Mouse (Mus musculus) right cerebral cortex, adult 2 months (tissue): ENCODE measurements around the gene Vmn1r37.
"Not testable (repeated sequence)": the region's sequence is repeated elsewhere in the genome, so short reads cannot be mapped to it uniquely, and the experiment has no call there.

ENCODE experiments used
- DNase-seq, 2 experiments: peaks; one replicate each; pipeline ENCODE4 v3.0.0; 2021 to 2022; ENCODE audit warnings: low spot score in 2 of 2

The Vmn1r37 gene

GRCm38 (mm10) chr6:66729082-66729481 is at the start of gene Vmn1r37:
Gene Vmn1r37 (plus strand): TSS chr6:66729382.
- not testable (repeated sequence) for DNase-seq

DNA sequence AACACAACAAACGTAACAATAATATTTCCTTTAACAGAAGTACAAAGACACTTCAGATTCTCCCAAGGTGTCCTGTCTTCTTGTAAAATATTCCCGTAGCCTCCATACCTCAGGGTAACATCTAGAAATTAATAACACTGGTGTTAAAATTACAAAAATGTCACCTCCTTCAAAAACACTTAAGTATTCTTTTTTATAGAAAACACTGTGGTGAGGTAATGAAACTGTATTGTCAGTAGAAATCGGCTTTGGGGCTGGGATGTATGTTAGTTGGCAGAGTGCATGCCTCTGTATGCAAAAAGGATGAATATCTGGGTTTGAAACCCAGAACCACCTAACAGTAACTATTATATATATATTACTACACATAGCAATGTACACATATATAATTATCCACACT is 43.4 kb upstream of the Vmn1r37 start, which contains the start of gene Vmn1r35:
Gene Vmn1r35 (minus strand): TSS at position 101 of the 400 bp plus-strand sequence.
- no peak for DNase-seq

DNA sequence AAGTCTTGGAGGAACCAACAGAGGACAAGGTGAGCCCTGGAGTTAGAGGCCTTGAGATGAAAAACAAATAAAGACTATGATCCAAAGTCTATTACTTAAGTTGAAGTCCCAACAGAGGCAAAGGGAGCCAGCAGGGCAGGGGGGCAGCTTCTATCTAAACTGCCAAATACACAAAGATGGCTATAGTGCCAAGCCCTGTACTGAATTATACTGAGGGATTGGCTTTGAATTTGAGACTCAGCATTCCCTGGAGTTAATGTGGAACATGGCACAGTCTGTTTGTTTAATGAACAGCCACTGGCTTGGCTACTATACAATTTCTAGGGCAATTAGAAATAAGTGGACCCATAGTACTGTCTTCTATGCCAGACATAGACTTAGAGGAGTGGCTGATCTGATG is 20.3 kb upstream of the Vmn1r37 start:
- no peak for DNase-seq

DNA sequence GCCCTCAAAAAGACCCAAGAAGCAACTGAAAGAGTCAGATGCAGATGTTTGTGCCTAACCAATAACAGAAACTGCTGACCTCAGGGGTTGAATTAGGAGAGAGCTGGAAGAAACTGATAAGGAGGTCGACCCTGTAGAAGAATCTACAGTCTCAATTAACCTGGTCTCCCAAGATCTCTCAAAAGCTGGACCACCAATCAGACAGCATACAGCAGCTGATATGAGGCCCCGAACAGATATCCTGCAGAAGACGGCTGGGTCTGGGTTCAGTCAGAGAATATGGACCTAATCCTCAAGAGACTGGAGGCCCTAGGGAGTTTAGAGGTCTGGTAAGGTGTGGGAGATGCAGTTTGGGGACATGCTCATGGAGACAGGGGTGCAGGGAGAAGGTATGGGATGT is 15.3 kb upstream of the Vmn1r37 start:
- no peak for DNase-seq

DNA sequence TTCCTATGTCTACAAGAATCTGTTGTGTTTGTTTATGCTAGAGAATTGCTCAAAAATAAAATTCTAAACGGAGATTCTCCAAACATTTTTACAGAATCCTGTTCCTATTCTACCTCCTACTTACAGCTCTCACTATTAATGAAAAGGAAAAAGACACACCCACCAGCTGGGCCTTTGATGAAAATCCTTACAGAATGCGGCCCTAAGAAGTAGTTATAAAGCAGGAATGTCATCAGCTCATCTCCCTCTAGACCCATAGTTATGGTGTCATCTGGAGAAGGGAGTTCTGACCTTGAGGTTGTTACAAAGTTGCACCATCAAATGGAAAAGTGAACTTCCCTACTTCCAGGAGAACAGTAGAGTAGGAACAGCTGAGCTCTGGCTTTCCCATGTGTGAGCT is 10.1 kb upstream of the Vmn1r37 start, which contains the start of gene Vmn1r36:
Gene Vmn1r36 (minus strand): TSS at position 101 of the 400 bp plus-strand sequence.
- not testable (repeated sequence) for DNase-seq

GRCm38 (mm10) chr6:66782527-66782926 is 53.3 kb downstream of the Vmn1r37 start, which contains the start of gene Vmn1r38:
Gene Vmn1r38 (minus strand): TSS chr6:66782627.
- not testable (repeated sequence) for DNase-seq
